Mouse (Mus musculus) stomach, embryonic 16.5 days (tissue): ENCODE measurements around the gene Hist1h2ba. TPM values are rescaled to one million over a fixed set of nuclear protein-coding genes. Genes with fewer than 3 reads are reported as not detected.

ENCODE experiments used
- ATAC-seq: fragments of 200-750 bp; cut with Nextera tagmentation; 2 replicates; pipeline ENCODE4 v1.8.0; 2017; ENCODE audit warnings: moderate number of reproducible peaks, moderate TSS enrichment; ENCODE audit not compliant: insufficient read depth, low FRiP score
- H3K27ac ChIP-seq: fragments of 300-500 bp; sonication (generic); 2 replicates; pipeline ENCODE4 v1.5.1; 2014; ENCODE audit warnings: low read length
- H3K27me3 ChIP-seq: fragments of 300-500 bp; sonication (generic); 2 replicates; pipeline ENCODE4 v1.6.1; 2014; ENCODE audit warnings: low read length, control low read depth, mixed read lengths; ENCODE audit not compliant: control insufficient read depth, insufficient read depth
- H3K36me3 ChIP-seq: fragments of 300-500 bp; sonication (generic); 2 replicates; pipeline ENCODE4 v1.6.1; 2014; ENCODE audit warnings: low read length; ENCODE audit not compliant: control insufficient read depth, insufficient read depth
- H3K4me1 ChIP-seq: fragments of 300-500 bp; sonication (generic); 2 replicates; pipeline ENCODE4 v1.6.1; 2014; ENCODE audit warnings: low read length, control low read depth, mixed read lengths; ENCODE audit not compliant: control insufficient read depth, insufficient read depth
- H3K4me2 ChIP-seq: fragments of 300-500 bp; sonication (generic); 2 replicates; pipeline ENCODE4 v1.6.1; 2014; ENCODE audit warnings: low read depth, low read length, mixed read lengths
- H3K4me3 ChIP-seq: fragments of 300-500 bp; sonication (generic); replicated peaks from 2 replicates; pipeline ENCODE4 v1.5.1; 2014; ENCODE audit warnings: mild to moderate bottlenecking, low read length
- H3K9ac ChIP-seq: fragments of 300-500 bp; sonication (generic); 2 replicates; pipeline ENCODE4 v1.6.1; 2014; ENCODE audit warnings: low read length
- H3K9me3 ChIP-seq: fragments of 300-500 bp; sonication (generic); replicated peaks from 2 replicates; pipeline ENCODE4 v1.6.1; 2016; ENCODE audit warnings: low read length, control low read depth; ENCODE audit not compliant: control insufficient read depth
- WGBS: fragments of 180-500 bp; shearing (Covaris S2); extraction: QIAGEN DNeasy Blood & Tissue Kit; methylation state at CpG from one replicate; pipeline ENCODE4 v1.1.7; 2014; 5-methylcytosine and 5-hydroxymethylcytosine counted together
- microRNA-seq: library from miRNA; unstranded; fragments of <30 nt; microRNA quantifications from one replicate; pipeline ENCODE4, GENCODE M21; 2016
- polyA plus RNA-seq: library from polyadenylated mRNA; unstranded; fragments of >200 nt; fragmentation: Nextera tagmentation; extraction: Ambion mirVana; gene quantifications from 2 replicates; pipeline ENCODE4 v1.2.1, GENCODE M21; 2015

Gene Hist1h2ba
- polyA plus RNA-seq, 1 experiment from 2014 or later, result not detected

DNA sequence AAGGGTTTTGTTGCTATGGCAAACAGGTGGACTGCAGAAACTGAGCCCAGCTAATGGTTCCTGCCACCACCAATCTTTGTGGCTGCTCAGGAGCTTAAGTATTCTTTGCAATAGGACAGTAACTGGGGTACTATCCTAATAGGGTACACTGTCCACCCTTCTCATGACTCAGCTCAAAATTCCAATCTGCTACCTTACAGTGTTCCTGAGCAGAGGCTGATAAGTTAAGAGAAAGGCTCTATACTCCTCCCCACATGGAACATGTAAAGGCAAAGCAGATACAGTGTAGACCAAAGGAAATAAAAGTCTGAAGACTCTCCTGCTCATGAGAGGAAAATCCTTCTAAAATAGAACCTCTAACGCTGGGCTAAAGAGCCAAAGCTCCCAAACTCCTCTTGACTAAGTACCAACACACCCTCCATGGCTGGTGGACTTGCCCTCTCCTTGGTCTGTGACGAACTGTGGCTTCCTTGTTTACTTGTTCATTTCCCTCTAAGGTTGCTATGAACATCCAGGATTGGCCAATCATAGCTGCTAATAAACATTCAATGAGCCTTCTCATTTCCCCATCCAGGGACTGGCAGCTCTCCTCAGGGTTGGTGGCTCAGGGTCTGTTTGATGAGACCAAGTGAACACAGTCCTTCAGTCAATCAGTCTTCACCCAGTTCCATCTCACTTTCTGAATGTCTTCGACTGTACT lies 46.8 kb downstream of the Hist1h2ba start:
- H3K4me1 ChIP-seq, result no peaks in the 10 kb centered on the region
- H3K4me2 ChIP-seq, result no peak overlapping the region
- no peaks in the 10 kb centered on the region for H3K27me3 ChIP-seq
- H3K36me3 ChIP-seq, result no peaks in the 10 kb centered on the region
- 76% methylated on average over 3 of the region's 3 CpGs for WGBS
- no peak overlapping the region for H3K4me3 ChIP-seq
- H3K9ac ChIP-seq, result no peak overlapping the region
- no peak for ATAC-seq
- no peak overlapping the region for H3K27ac ChIP-seq
- H3K9me3 ChIP-seq, result no peaks in the 10 kb centered on the region

DNA sequence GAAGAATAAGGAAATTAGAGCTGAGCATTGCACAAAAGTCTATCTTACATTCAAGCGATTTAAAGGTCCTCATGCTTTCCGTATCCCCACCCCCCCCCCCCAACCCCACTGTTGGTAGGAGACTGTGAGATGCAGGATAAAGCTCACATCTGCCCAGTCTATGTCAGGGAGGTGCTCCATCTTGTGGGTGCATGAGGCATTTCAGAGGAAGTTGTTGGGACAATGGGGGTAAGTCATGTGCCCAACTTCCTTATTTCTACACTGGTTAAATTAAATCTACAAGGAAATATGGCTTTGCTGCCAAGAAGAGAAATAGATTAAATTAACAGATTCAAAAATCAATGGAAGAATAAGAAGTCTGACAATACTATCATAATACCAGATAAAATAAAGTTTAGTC lies 48.4 kb downstream of the Hist1h2ba start:
- Histone ChIP-seq H3K27me3 (no peaks in the 10 kb centered on the region), H3K4me1 (no peaks in the 10 kb centered on the region), H3K4me3 (no peak overlapping the region), H3K4me2 (no peak overlapping the region), H3K36me3 (no peaks in the 10 kb centered on the region), H3K9me3 (no peaks in the 10 kb centered on the region), H3K27ac (no peak overlapping the region), H3K9ac (no peak overlapping the region)
- ATAC-seq, result no peak
- 35% methylated on average over 2 of the region's 2 CpGs for WGBS

Small RNA genes within 50 kb of the gene (microRNA-seq; reads per million reads assigned to microRNA genes)
- gene Gm44344, result not detected

Other genes starting within 250 kb of the Hist1h2ba start
- gene Hist1h2bc, start 250.0 kb downstream of the Hist1h2ba start, polyA plus RNA-seq, result 101 and 102 TPM in 2 replicates
- gene Hist1h1t, start 238.3 kb downstream of the Hist1h2ba start, polyA plus RNA-seq, result 0.14 TPM in 1 of 2 replicates, not detected in the other
- gene Hist1h4c, start 235.7 kb downstream of the Hist1h2ba start, polyA plus RNA-seq, result 4.5 and 4.8 TPM in 2 replicates
- 8.8 and 9.6 TPM in 2 replicates for gene Hfe, start 223.3 kb downstream of the Hist1h2ba start, polyA plus RNA-seq
- gene Hist1h1c, start 195.3 kb downstream of the Hist1h2ba start, polyA plus RNA-seq, result 53.4 and 58.0 TPM in 2 replicates
- gene Hist1h3c, start 188.6 kb downstream of the Hist1h2ba start, polyA plus RNA-seq, result 3.1 and 3.7 TPM in 2 replicates
- gene Hist1h2bb, start 187.4 kb downstream of the Hist1h2ba start, polyA plus RNA-seq, result 1.00 and 2.9 TPM in 2 replicates
- 16.2 and 26.2 TPM in 2 replicates for gene Hist1h2ab, start 183.0 kb downstream of the Hist1h2ba start, polyA plus RNA-seq
- gene Hist1h3b, start 181.9 kb downstream of the Hist1h2ba start, polyA plus RNA-seq, result 7.0 and 7.5 TPM in 2 replicates
- gene Hist1h4b, start 177.1 kb downstream of the Hist1h2ba start, polyA plus RNA-seq, result 1.2 and 3.7 TPM in 2 replicates
- gene Hist1h4a, start 172.9 kb downstream of the Hist1h2ba start, polyA plus RNA-seq, result 0.28 and 1.5 TPM in 2 replicates
- gene Hist1h3a, start 171.8 kb downstream of the Hist1h2ba start, polyA plus RNA-seq, result 2.0 and 3.5 TPM in 2 replicates
- gene Hist1h1a, start 170.5 kb downstream of the Hist1h2ba start, polyA plus RNA-seq, result 1.3 TPM in 2 replicates
- not detected in 2 replicates for gene Trim38, start 164.2 kb downstream of the Hist1h2ba start, polyA plus RNA-seq
- gene Slc17a2, start 127.2 kb downstream of the Hist1h2ba start, polyA plus RNA-seq, result 0.06 and 0.11 TPM in 2 replicates
- 0.27 and 0.41 TPM in 2 replicates for gene Slc17a3, start 94.7 kb downstream of the Hist1h2ba start, polyA plus RNA-seq
- 0.22 TPM in 1 of 2 replicates, not detected in the other for gene Slc17a1, start 66.4 kb downstream of the Hist1h2ba start, polyA plus RNA-seq
- gene Slc17a4, start 19.1 kb downstream of the Hist1h2ba start, polyA plus RNA-seq, result 2.7 and 3.1 TPM in 2 replicates
- gene Hist1h2aa, start 306 bp upstream of the Hist1h2ba start, polyA plus RNA-seq, result not detected in 2 replicates
- gene Scgn, start 57.1 kb upstream of the Hist1h2ba start, polyA plus RNA-seq, result 4.9 and 6.1 TPM in 2 replicates